Mouse (Mus musculus) layer of hippocampus, postnatal 36 days (tissue): Measurements from ENCODE around the gene Agap3. TPM values are rescaled to one million over a fixed set of nuclear protein-coding genes. Genes with fewer than 3 reads are reported as not detected.

ENCODE experiments used
- DNase-seq, 2 experiments: peaks; one replicate each; pipeline ENCODE4 v3.0.0; 2022
- total RNA-seq, 2 experiments: library from RNA; stranded (reverse); gene quantifications; 2 replicates each; pipeline ENCODE4 v1.2.3; 2021

The Agap3 gene
- total RNA-seq, result 100 to 1,000 TPM; 635 to 641 TPM

- peak in 1 of 2 experiments; percentile 50 for DNase-seq
These were observed at the start of gene Agap3 for GRCm38 (mm10) chr5:24452030-24452690. Agap3 (plus strand) TSS chr5:24452177.

DNA sequence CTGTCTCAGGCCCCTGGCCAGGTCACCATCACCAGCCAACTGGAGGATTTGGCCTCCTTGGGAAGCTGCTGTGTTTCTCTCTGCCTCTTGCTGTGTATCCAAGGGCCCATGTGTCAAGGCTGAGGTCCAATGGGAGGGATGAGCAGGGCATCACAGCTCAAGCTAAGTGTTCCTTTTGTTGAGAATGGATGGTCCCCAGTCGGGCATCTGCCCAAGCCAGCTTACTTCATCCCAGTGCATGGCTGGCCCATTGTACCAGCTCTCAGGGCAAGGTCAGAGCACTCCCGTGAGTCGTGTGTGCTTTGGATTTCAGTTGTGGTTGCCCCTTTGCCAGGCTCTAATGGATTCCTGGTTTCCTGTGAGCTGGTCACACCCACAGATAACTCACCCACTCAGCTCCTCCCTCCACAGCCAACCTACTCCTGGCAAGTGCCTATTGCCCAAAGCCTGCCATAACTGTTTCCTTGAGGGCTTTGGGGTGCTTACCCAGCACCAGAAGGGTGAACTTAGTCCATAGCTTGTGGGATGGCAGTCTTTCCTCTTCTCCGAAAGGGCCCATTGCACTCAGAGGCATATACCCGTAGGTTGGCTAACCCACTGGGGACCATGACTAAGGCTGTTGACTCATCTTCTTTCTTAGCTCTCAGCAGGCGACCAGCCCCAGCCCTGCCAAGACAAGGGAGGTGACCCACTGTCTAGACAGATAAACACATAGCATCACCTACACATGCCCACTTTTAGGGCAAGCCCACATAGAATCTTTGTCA lies 47.2 kb upstream of the Agap3 start:
- DNase-seq, result no peak

GRCm38 (mm10) chr5:24405389-24405876 lies 46.5 kb upstream of the Agap3 start:
- no peak for DNase-seq

DNA sequence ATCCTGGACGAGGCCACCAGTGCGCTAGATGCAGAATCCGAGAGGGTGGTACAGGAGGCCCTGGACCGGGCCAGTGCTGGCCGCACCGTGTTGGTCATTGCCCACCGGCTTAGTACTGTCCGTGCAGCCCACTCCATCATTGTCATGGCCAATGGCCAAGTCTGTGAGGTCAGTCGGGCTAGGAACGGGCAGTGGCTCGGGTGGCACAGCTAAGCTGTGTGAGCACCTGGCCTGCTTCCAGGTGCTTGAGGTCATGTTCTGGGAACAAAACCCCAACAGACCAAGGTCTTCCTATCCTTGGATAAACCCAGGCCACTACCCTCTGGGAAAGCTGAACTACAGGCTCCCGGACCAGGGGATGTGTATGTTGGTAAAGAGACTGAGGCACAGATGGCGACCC lies 43.3 kb upstream of the Agap3 start:
- DNase-seq, result no peak

DNA sequence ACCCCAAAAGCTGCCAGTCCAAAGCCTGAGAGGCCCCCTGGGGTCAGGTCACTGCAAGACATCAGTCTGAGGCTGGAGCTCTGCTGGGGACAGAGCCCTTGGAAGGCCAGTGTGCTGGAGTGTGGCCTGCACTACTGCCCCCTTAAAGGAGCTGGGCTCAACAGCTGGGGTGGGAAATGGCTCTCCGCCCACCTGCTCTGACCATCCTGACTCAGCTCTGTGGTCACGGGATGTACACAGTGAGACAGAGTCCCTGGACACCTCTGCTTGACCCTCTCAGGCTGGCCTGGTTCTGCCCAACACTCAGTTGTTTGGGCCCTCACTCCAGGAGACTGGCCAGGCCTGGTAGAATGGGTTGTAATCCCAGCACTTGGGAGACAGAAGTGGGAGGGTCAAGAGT lies 42.5 kb upstream of the Agap3 start:
- no peak for DNase-seq

DNA sequence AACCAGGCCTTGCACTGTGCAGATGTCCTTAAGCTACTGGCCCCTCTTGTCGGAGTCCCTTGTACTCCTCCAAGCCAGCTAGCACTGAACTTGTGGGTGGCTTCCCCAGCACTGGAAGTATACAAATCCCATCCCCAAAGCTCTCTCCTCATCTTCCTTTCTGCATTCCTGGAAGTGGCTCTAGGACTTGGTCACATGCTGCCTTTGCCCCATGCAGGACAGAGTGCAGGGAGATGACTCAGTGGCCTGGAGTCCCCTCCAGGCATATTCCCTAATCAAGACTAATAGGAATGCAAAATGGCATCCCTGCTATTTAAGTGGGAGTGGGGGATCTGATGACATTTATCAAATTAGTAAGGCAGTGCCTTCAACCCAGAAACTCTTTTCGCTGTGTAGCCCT lies 39.9 kb upstream of the Agap3 start:
- no peak for DNase-seq

GRCm38 (mm10) chr5:24413042-24413693 lies 38.8 kb upstream of the Agap3 start, which contains the start of gene Asic3:
Asic3 (plus strand) TSS chr5:24413392.
- DNase-seq, result no peak

DNA sequence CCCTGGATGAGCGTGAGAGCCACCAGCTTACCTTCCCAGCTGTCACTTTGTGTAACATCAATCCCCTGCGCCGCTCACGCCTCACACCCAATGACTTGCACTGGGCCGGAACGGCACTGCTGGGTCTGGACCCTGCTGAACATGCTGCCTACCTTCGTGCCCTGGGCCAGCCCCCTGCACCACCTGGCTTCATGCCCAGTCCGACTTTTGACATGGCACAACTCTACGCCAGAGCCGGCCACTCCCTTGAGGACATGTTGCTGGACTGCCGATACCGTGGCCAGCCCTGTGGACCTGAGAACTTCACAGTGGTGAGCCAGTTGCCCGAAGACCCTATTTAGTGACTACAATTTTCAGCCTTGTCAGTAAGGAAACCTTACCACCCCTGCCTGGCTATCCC lies 38.0 kb upstream of the Agap3 start:
- no peak for DNase-seq

- DNase-seq, result peak; percentile 66 to 72
These were observed 35.7 kb upstream of the Agap3 start for GRCm38 (mm10) chr5:24416222-24416736.

- DNase-seq, result no peak
These were observed 34.4 kb upstream of the Agap3 start for GRCm38 (mm10) chr5:24417587-24417986.

DNA sequence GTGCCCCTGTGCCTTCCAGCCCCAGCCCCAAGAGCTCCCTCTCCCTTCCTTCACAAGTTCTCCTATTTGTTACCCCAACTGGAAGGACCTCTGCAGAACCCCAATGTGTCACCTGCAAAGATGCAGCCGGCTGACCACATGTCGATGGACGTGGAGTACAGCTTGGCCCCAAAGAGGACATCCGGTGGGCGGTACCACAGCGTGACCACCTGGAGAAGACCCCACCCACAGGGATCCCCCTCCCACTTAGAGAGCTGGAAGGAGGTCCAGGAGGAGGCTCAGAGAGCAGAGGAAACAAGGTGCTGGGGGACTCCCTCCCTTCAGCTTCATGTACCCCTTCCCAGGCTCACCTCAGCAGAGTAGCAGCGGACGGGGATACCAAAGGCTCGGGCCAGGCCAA lies 31.6 kb upstream of the Agap3 start:
- DNase-seq, result no peak

GRCm38 (mm10) chr5:24423129-24424003 lies 28.6 kb upstream of the Agap3 start, which contains the start of the genes Cdk5 and Slc4a2:
Cdk5 (minus strand) TSS chr5:24423530.
Slc4a2 (plus strand) TSS chr5:24423837.
- peak; percentile 99 to 100 for DNase-seq

DNA sequence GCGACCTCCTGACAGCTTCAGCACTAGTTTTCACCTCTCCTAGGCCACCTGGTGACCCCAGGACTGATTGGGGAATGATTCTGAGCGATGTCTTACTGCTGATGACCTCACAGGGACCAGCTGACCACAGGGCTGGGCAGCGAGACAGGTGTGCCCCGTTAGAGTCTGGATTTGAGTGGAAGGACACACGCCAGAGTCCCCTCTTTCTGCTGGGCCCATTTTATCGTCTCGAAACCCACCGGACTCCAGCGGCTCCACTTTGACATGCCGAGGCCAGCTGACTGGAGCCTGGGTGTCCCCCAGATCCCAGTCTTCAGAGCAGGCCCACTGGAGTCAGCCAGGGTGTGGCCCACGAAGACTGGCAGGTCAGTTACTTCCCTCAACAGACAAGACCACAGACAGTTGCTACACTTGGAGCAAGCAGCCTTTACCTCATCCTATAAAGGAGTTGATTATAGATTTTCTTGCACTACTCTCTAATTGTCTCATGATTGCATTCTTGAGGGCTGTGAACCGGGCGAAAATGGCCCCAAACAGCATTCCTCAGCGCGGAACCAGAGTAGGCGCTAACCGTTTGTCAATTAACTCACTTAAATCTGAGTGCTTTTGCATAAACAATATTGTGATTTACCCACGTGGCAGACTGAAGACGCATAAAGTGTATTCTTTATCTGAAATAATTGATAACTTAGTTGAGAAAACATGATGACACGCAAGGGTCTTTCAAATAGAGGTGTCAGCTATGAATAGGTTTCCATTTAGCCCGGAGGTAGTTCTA lies 27.8 kb upstream of the Agap3 start:
- DNase-seq, result peak; percentile 53 to 55

DNA sequence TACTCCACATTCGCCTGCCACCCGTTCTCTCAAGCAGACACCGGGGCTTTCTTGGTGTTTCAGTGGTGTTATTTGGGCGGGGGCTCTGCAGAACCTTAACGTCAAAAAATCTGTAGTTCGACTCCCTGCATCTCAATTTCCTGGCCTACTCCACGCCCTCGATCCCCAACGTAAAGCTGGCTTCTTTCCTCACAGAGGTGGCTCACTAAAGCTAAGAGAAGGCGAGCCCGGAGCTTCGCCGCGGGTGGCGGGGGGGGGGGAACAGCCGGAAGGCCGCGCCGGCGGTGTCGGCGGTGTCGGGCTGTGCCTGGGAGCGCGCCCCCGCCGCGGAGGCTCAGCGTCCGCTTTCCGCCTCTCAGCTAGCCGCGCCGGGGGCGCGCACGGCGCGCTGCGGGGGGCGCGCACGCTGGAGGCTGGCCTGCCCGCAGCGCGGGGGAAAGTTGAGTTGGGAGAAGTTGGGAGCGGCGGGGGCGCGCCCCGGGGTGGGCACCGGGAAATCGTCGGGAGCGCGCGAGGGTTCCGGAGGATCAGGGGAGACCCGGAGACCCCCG lies 27.0 kb upstream of the Agap3 start:
- DNase-seq, result peak; percentile 73 to 74

DNA sequence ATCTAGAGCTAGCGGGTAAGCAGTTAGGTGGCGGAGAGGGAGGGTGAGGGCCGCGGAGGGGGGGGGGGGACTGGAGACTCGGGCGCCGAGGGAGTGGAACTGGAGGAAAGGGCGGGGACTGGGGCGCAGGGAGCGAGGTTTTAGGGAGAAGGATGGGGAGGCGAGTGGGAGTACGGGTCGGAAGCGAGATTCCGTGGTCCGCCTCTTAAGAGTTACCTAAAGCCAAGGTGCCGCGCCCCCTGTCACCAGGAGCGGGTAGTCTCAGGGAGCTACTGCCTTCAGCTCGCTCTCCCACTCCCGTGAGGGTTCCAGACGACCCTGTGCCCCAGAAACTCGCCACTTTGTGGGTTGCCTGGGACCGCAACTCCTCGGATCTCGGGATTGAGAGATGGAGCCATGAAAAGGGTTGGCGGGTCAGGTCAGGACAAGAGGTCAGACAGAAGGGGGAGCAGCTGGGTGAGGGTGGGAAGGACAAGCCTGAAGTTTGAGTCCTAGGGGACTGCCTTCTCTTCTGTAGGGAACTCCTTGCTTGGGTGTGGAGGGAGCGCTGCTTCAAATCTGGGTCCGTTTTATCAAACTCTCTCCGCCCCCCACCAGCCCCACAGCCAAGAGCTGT lies 26.4 kb upstream of the Agap3 start:
- no peak for DNase-seq

DNA sequence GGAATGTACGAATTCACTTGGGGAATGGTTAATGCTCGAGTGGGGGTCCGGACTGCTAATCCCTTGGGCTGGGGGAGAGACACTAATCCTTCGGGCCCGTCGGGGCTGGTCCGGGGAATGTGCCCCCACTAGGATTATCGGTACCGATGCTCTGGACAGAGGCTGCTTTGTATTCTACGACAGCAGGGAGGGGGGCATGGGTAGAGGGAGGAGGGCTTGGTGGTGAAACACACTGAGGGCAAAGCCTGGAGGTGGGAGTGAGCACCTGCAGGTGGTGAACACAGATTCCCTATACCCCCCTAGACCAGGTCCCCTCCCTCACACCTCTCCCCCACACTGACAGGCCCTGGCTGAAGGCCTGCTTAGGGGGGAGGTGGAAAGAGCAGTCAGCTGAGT lies 25.9 kb upstream of the Agap3 start:
- no peak for DNase-seq

DNA sequence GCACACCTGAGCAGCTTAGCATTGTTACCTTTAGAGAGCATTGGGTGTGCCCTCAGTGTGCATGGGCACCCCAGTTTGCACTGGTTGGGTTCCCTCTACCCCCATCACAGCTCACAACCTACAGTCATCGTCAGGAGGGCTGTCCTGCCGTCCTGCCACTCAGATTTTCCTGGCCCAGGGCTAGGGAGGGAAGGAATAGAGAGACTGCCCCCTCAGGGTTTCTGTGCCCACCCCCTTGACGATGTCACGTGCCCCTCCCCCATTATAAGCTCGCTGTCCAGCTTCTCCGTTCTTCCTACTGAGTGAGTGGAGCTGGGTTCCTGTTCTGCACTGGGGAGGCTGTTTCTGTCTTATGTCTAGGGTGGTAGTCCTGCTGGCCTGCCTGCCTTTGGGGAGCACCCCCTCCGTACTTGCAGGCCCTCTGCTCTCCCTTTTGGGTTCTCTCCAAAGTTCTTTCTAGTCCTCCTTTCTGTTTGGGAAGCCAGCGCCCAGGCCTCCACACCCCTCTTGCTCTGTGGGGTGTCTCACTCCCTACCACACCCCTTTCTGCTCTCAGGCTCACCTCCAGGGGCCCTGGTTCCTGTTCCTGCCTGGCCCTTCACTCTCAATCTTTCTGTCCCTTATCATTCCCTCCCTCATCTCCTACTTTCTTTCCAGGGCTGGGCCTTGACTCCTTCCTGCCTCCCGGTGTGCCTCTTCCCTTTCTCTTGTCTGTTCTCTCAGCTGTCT lies 25.3 kb upstream of the Agap3 start:
- no peak for DNase-seq

GRCm38 (mm10) chr5:24427285-24427633 lies 24.7 kb upstream of the Agap3 start:
- no peak for DNase-seq

DNA sequence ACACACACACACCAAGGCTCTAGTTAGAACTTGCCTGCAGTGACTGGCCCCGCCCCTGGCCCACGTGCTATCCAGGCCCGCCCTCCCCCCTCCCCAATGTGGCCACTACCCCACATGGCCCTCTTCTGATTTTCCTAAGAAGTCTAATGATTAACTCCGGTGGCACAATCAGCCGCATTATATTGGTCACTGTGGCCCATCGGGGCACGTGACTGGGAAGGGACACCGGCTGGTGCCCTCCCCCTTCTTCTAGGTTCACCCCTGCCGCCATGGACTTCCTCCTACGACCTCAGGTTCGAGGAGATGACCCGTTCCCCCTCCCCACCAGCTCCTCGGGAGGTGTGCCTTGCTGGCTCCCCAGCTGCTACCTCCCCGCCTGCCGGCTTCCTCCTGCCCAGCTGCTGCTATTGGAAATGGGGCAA lies 24.0 kb upstream of the Agap3 start:
- DNase-seq, result no peak

GRCm38 (mm10) chr5:24428596-24428995 lies 23.4 kb upstream of the Agap3 start:
- DNase-seq, result no peak
